Mouse (Mus musculus) testis, adult 2 months (tissue): Measurements from ENCODE around the gene Hist2h3c1.

Source experiments
- CTCF ChIP-seq: fragments of 200-500 bp; IDR thresholded peaks from 2 replicates; pipeline ENCODE4 v1.5.1; 2012; ENCODE audit warnings: low read depth, mild to moderate bottlenecking, inconsistent platforms, low read length, moderate library complexity; ENCODE audit not compliant: control insufficient read depth, insufficient read depth, insufficient replicate concordance
- POLR2A ChIP-seq: fragments of 200-500 bp; IDR thresholded peaks from 2 replicates; pipeline ENCODE4 v1.6.1; 2012; ENCODE audit warnings: low read depth, mild to moderate bottlenecking, inconsistent platforms, low read length, moderate library complexity; ENCODE audit not compliant: control insufficient read depth

DNA sequence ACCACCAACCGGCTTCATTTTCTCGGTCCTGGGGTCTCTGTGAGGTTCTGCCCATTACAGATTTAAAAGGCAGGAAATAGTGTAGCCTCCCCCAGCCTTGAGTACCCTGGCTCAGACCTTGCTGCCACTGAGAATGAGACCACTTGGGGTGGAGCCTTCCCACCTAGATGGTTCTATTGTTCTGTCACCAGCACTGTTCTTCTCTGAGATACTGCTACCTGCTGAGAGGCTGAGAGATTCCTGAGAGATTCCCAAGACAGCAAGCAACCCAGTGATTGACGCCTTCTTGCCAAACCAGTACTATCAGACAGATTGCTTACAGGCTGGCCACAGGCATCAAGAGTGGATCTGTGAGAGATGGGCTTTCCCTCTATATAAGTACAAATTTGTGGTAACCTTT lies 42.7 kb downstream of the Hist2h3c1 start:
- no peak for TF ChIP-seq CTCF
- TF ChIP-seq POLR2A = no peak
